Mouse (Mus musculus) heart, adult 10 weeks (tissue): Measurements from ENCODE around the gene Cyp2c67. TPM values are rescaled to one million over a fixed set of nuclear protein-coding genes. Genes with fewer than 3 reads are reported as not detected.

Experiments
- polyA plus RNA-seq: library from polyadenylated mRNA; stranded (reverse); fragments of 350-450 nt; fragmentation: Illumina TruSeq; extraction: RNeasy Lipid Tissue Mini Kit (QIAGEN cat#74804); gene quantifications from one replicate; pipeline ENCODE4 v1.2.3, GENCODE M21; 2014; ENCODE audit warnings: low read depth, low replicate concordance

Gene Cyp2c67
- not detected for polyA plus RNA-seq

GRCm38 (mm10) chr19:39648938-39649337, at the start of gene Cyp2c67:
Gene Cyp2c67, minus strand, starts transcription at chr19:39649051.

Other genes with a start within 250 kb of the Cyp2c67 start
- gene Cyp2c38, start 186.0 kb downstream of the Cyp2c67 start, polyA plus RNA-seq: not detected
- not detected for gene Cyp2c39, start 138.2 kb downstream of the Cyp2c67 start, polyA plus RNA-seq
- 0.37 TPM for gene Cyp2c68, start 92.0 kb upstream of the Cyp2c67 start, polyA plus RNA-seq
- gene Cyp2c40, start 163.8 kb upstream of the Cyp2c67 start, polyA plus RNA-seq: 0.63 TPM
- gene Cyp2c69, start 237.7 kb upstream of the Cyp2c67 start, polyA plus RNA-seq: 0.68 TPM